In genomic region chr11:8706246-8707041, GRCm38 (mm10) we compare ENCODE assay signal across 11 mouse cellular contexts. TPM values are rescaled to one million over a fixed set of nuclear protein-coding genes. Genes with fewer than 3 reads are reported as not detected.
DNase-seq lines count a peak whose midpoint lies in the region; ATAC-seq and TF ChIP-seq lines count a peak whose summit lies in the region.
"Had no signal": no experiment of that assay in that cellular context is flagged by ENCODE, and none has a peak within 500 bp of the region (broad histone marks: within the 10 kb centered on the region; RNA-seq: fewer than 3 reads in every experiment).

No protein-coding gene starts in this region.

- H3K27me3 ChIP-seq in midbrain, embryonic 11.5 days (ENCODE audit: control insufficient read depth, insufficient read depth, low read length), result no peaks in the 10 kb centered on the region
- no peaks in the 10 kb centered on the region for H3K27me3 ChIP-seq in midbrain, embryonic 14.5 days (ENCODE audit: control insufficient read depth, insufficient read depth, low read length)
- H3K27me3 ChIP-seq in heart, embryonic 10.5 days (ENCODE audit: insufficient read depth, poor library complexity, severe bottlenecking), result peaks cover 5% of the 10 kb centered on the region; the same call in 1 of the 2 replicates
- H3K27me3 ChIP-seq in stomach, embryonic 16.5 days (ENCODE audit: control insufficient read depth, insufficient read depth, low read length), result no peaks in the 10 kb centered on the region
- no peaks in the 10 kb centered on the region for H3K27me3 ChIP-seq in hindbrain, embryonic 10.5 days (ENCODE audit: insufficient read depth, poor library complexity, severe bottlenecking)
- H3K27me3 ChIP-seq: liver, embryonic 15.5 days had no signal

- H3K9me3 ChIP-seq in midbrain, embryonic 11.5 days (ENCODE audit: control insufficient read depth, low read length), result no peaks in the 10 kb centered on the region
- no peaks in the 10 kb centered on the region for H3K9me3 ChIP-seq in midbrain, embryonic 14.5 days (ENCODE audit: control insufficient read depth, low read length)
- no peaks in the 10 kb centered on the region for H3K9me3 ChIP-seq in heart, embryonic 10.5 days
- no peaks in the 10 kb centered on the region for H3K9me3 ChIP-seq in stomach, embryonic 16.5 days (replicated peaks; ENCODE audit: control insufficient read depth, low read length)
- no peaks in the 10 kb centered on the region for H3K9me3 ChIP-seq in hindbrain, embryonic 10.5 days
- H3K9me3 ChIP-seq: liver, embryonic 15.5 days had no signal

- no peak for DNase-seq in gastrocnemius, adult 2 months
- DNase-seq in gastrocnemius, postnatal 36 days, result no peak
- peak; percentile 51 for DNase-seq in midbrain, embryonic 11.5 days (ENCODE audit: low spot score, missing footprints)
- DNase-seq in midbrain, embryonic 14.5 days, result no peak
- DNase-seq in heart, embryonic 10.5 days (ENCODE audit: low spot score), result no peak
- DNase-seq in yolk sac, embryonic 10.5 days (ENCODE audit: low spot score), result no peak
- DNase-seq in hindbrain, embryonic 10.5 days (ENCODE audit: low spot score), result no peak
- DNase-seq: embryo, embryonic 11 days; layer of hippocampus, adult 9-11 months had no signal

- H3K4me2 ChIP-seq in midbrain, embryonic 11.5 days, result no peak overlapping the region
- H3K4me2 ChIP-seq in midbrain, embryonic 14.5 days (ENCODE audit: low read length), result no peak overlapping the region
- no peak overlapping the region for H3K4me2 ChIP-seq in stomach, embryonic 16.5 days (ENCODE audit: low read depth, low read length)
- H3K4me2 ChIP-seq: liver, embryonic 15.5 days had no signal

- 74% methylated on average over 8 of the region's 8 CpGs for WGBS in midbrain, embryonic 11.5 days
- WGBS in midbrain, embryonic 14.5 days, result 73% methylated on average over 8 of the region's 8 CpGs
- 40% methylated on average over 8 of the region's 8 CpGs for WGBS in heart, embryonic 10.5 days
- WGBS in stomach, embryonic 16.5 days, result 46% methylated on average over 8 of the region's 8 CpGs
- WGBS in hindbrain, embryonic 10.5 days, result 79% methylated on average over 8 of the region's 8 CpGs

- TF ChIP-seq CTCF in gastrocnemius, adult 2 months (IDR thresholded peaks at IDR 0.05), result no peak

- H3K27ac ChIP-seq in gastrocnemius, adult 2 months, result 0 out of 2 replicates have a peak overlapping the region, but pooled peaks have one; percentile 5
- no peak overlapping the region for H3K27ac ChIP-seq in midbrain, embryonic 11.5 days (ENCODE audit: low read depth, low read length)
- no peak overlapping the region for H3K27ac ChIP-seq in midbrain, embryonic 14.5 days (replicated peaks; ENCODE audit: low read depth, low read length)
- H3K27ac ChIP-seq in heart, embryonic 10.5 days, result peak overlapping the region; percentile 49; the same call in 1 of the 2 replicates
- no peak overlapping the region for H3K27ac ChIP-seq in stomach, embryonic 16.5 days (ENCODE audit: low read length)
- H3K27ac ChIP-seq in hindbrain, embryonic 10.5 days, result no peak overlapping the region
- H3K27ac ChIP-seq: liver, embryonic 15.5 days had no signal

- no peak for ATAC-seq in midbrain, embryonic 11.5 days (ENCODE audit: low FRiP score)
- no peak for ATAC-seq in midbrain, embryonic 14.5 days (ENCODE audit: low FRiP score, low TSS enrichment)
- ATAC-seq in stomach, embryonic 16.5 days (ENCODE audit: insufficient read depth, low FRiP score), result peak; percentile 49

- H3K4me3 ChIP-seq in gastrocnemius, adult 2 months, result no peak overlapping the region
- H3K4me3 ChIP-seq in midbrain, embryonic 11.5 days (ENCODE audit: low read depth, low read length), result no peak overlapping the region
- no peak overlapping the region for H3K4me3 ChIP-seq in midbrain, embryonic 14.5 days (replicated peaks; ENCODE audit: low read depth, low read length)
- no peak overlapping the region for H3K4me3 ChIP-seq in heart, embryonic 10.5 days
- H3K4me3 ChIP-seq in stomach, embryonic 16.5 days (replicated peaks; ENCODE audit: low read length), result no peak overlapping the region
- H3K4me3 ChIP-seq in hindbrain, embryonic 10.5 days, result no peak overlapping the region
- H3K4me3 ChIP-seq: liver, embryonic 15.5 days had no signal

- no peaks in the 10 kb centered on the region for H3K36me3 ChIP-seq in midbrain, embryonic 11.5 days (ENCODE audit: control insufficient read depth, insufficient read depth, low read length)
- no peaks in the 10 kb centered on the region for H3K36me3 ChIP-seq in midbrain, embryonic 14.5 days (ENCODE audit: control insufficient read depth, insufficient read depth, low read length)
- H3K36me3 ChIP-seq in heart, embryonic 10.5 days, result no peaks in the 10 kb centered on the region
- no peaks in the 10 kb centered on the region for H3K36me3 ChIP-seq in stomach, embryonic 16.5 days (ENCODE audit: control insufficient read depth, insufficient read depth, low read length)
- H3K36me3 ChIP-seq in hindbrain, embryonic 10.5 days, result no peaks in the 10 kb centered on the region
- H3K36me3 ChIP-seq: liver, embryonic 15.5 days had no signal

- intact Hi-C loops in gastrocnemius, adult 2 months (cut with DNase I), result no loop called here
- intact Hi-C loops in gastrocnemius, postnatal 36 days (cut with DNase I), result no loop called here

- no peaks in the 10 kb centered on the region for H3K4me1 ChIP-seq in midbrain, embryonic 11.5 days (ENCODE audit: control insufficient read depth, insufficient read depth, low read length)
- H3K4me1 ChIP-seq in midbrain, embryonic 14.5 days (ENCODE audit: control insufficient read depth, insufficient read depth, low read length), result no peaks in the 10 kb centered on the region
- H3K4me1 ChIP-seq in heart, embryonic 10.5 days, result peaks cover 25% of the 10 kb centered on the region
- peaks cover 15% of the 10 kb centered on the region for H3K4me1 ChIP-seq in stomach, embryonic 16.5 days (ENCODE audit: control insufficient read depth, insufficient read depth, low read length)
- H3K4me1 ChIP-seq in hindbrain, embryonic 10.5 days (replicated peaks), result 0 out of 2 replicates have a peak, but pooled peaks cover 2% of the 10 kb centered on the region

- H3K9ac ChIP-seq in midbrain, embryonic 11.5 days (ENCODE audit: low read length), result no peak overlapping the region
- no peak overlapping the region for H3K9ac ChIP-seq in midbrain, embryonic 14.5 days (replicated peaks; ENCODE audit: low read length)
- no peak overlapping the region for H3K9ac ChIP-seq in stomach, embryonic 16.5 days (ENCODE audit: low read length)
- H3K9ac ChIP-seq: liver, embryonic 15.5 days had no signal

RNA-seq across cellular contexts. Expression of gene Tns3, which starts 42.1 kb away (rescaled TPM):
- 1 to 10 TPM; 4.9 to 9.8 TPM for total RNA-seq in gastrocnemius, adult 2 months (2021)
- 1 to 10 TPM; 4.7 to 5.9 TPM for total RNA-seq in gastrocnemius, postnatal 36 days (2021)
- 4.9 and 5.0 TPM in 2 replicates for polyA plus RNA-seq in midbrain, embryonic 11.5 days (2014; fragmentation: Nextera tagmentation; extraction: Ambion mirVana)
- polyA plus RNA-seq in midbrain, embryonic 14.5 days (2014; fragmentation: Nextera tagmentation; extraction: Ambion mirVana), result 3.8 and 4.4 TPM in 2 replicates
- 12.7 and 17.0 TPM in 2 replicates for polyA plus RNA-seq in heart, embryonic 10.5 days (2016; fragmentation: Nextera tagmentation; extraction: Ambion mirVana)
- polyA plus RNA-seq in stomach, embryonic 16.5 days (2015; fragmentation: Nextera tagmentation; extraction: Ambion mirVana), result 28.0 and 30.4 TPM in 2 replicates
- 9.7 and 10.9 TPM in 2 replicates for polyA plus RNA-seq in hindbrain, embryonic 10.5 days (2016; fragmentation: Nextera tagmentation; extraction: Ambion mirVana)

Comparison
In these comparisons a context has a peak if more than half of its experiments do, and no peak if none do; other contexts are left out.
1. H3K27ac ChIP-seq: peak in gastrocnemius, adult 2 months (single experiment) and heart, embryonic 10.5 days (single experiment); none in midbrain, embryonic 11.5 days (single experiment), midbrain, embryonic 14.5 days (single experiment), stomach, embryonic 16.5 days (single experiment) and hindbrain, embryonic 10.5 days (single experiment).